Mouse (Mus musculus) bone marrow macrophage, adult 2 months (primary cell): ENCODE results near the gene Tsfm.

Experiments used
- CTCF ChIP-seq: IDR thresholded peaks from 2 replicates; pipeline ENCODE4 v1.5.1; 2012; ENCODE audit warnings: low read depth, mild to moderate bottlenecking, low read length, moderate library complexity
- POLR2A ChIP-seq: IDR thresholded peaks from 2 replicates; pipeline ENCODE4 v1.6.1; 2012; ENCODE audit warnings: mild to moderate bottlenecking, low read depth, low read length, borderline replicate concordance

DNA sequence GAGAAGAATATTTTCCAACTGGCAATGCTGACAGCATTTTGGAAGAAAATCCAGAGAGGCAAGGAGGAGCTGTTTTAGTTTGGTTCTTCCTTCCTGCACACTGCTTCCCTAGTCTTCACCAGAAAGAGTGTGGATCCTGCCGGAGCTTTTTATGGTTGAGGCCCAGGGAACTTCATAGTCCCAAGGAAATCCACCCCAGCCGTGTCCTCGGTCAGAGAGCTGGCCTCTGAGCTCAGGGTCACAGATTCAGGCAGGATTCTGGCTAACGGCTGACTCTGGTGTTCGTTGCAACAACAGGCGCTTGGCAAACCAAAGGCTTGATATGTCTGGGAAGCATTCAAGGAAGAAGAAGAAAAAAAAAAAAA lies 67.7 kb downstream of the Tsfm start:
- TF ChIP-seq POLR2A: no peak
- no peak for TF ChIP-seq CTCF
